Mouse (Mus musculus) adrenal gland, postnatal 14 days (tissue): Measurements from ENCODE around the gene Cd177. TPM values are rescaled to one million over a fixed set of nuclear protein-coding genes. Genes with fewer than 3 reads are reported as not detected.
"Not testable (repeated sequence)": the region's sequence is repeated elsewhere in the genome, so short reads cannot be mapped to it uniquely, and the experiment has no call there.

Source experiments
- DNase-seq: peaks from one replicate; pipeline ENCODE4 v3.0.0; 2021; ENCODE audit warnings: mixed read lengths
- long read RNA-seq, 2 experiments: library from polyadenylated mRNA; stranded (forward); transcript quantifications; one replicate each; pipeline ENCODE4 v2.0.0; 2021
- total RNA-seq: library from RNA; stranded (reverse); gene quantifications from 2 replicates; pipeline ENCODE4 v1.2.3, GENCODE M21; 2021

Cd177 gene
- 0.49 and 0.63 TPM in 2 replicates for total RNA-seq
- long read RNA-seq, experiment 1 = 0 reads
- long read RNA-seq, experiment 2, partial matches to known transcripts = 0 of 6 reads
- long read RNA-seq, experiment 2, other reads (novel, unspliced or antisense) = 5 of 6 reads

DNA sequence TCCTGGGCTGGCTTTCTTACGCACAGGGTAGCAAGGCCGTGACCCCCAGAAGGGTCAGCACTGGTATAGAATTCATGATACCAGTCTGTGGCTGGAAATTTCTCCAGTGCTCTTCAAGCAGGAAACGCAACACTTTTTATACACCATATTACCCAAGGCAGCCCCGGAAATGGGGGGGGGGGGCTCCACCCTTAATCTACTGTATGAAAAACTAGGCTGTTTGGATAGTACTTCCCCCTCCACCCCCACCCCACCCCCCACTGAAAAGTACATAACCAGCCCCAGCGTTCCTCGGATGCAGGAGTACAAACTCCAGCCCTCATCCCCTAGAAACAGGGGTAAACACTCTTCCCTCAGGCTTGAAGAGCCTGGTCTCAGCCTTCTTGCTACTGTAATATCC lies at the start of gene Cd177:
Cd177 (minus strand) TSS at position 101 of the 400 bp plus-strand sequence.
- no peak for DNase-seq

DNA sequence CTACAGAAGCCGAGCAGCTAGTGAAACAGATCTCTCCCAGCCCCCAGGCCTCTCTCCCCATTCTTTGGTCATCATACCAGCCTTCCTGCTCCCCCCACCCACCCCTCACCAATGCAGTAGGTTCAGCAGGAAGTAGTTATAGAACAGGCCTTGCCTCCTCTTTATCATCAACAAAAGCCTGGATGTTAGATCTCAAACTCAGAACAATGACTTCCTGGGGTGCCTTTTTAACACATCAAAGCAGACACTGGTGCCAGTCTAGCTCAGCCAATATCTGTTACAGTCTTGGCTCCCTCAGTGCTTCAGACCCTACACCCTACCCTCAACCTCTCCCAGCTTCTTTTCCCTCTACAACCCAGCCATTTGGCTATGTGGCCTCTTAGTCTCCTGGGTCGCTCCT lies 48.9 kb upstream of the Cd177 start:
- no peak for DNase-seq

DNA sequence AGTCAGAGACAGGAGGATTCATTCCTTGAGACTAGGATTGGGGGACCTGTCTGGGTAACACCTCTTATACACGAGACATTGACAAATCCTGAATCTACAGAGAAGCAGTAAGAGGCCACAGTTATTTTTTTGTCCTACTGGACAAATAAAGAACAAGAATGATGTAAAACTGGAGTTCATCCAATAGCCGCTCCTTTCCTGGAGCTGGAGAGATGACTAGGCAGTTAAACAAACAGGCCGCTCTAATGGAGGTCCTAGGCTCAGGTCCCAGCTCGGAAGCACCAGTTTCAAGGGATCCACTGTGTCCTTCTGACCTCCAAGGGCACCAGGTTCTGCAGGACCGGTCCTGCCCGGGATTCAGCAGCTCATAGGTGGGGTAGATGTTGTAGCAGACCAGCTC lies 44.7 kb upstream of the Cd177 start:
- no peak for DNase-seq

DNA sequence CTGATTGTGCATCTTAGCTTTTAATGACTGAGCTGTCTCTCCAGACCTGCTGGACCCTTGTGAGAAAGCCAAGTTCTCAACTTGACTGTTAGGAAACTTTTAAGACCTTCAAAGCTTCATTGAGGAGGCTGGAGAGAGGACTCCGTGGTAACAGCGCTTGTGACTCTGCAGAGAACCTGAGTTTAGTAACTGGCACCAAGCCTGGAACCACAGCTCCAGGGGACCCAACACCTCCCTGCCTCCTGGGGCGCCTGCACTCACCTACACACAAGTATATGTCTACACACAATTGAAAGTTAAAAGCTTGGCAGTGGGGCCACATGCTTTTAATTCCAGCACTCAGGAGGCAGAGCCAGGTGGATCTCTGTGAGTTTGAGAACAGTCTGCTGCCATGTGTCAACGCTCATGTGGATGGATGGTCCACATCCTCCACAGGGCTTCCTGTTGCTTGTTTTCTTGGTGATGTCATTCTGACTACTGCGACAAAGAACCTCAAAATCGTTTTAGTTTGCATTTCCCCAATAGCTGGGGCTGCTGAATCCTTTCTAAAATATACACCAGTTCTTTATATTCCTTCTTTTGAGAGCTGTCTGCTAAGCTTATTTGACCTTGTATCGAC lies 42.1 kb upstream of the Cd177 start:
- DNase-seq = no peak

DNA sequence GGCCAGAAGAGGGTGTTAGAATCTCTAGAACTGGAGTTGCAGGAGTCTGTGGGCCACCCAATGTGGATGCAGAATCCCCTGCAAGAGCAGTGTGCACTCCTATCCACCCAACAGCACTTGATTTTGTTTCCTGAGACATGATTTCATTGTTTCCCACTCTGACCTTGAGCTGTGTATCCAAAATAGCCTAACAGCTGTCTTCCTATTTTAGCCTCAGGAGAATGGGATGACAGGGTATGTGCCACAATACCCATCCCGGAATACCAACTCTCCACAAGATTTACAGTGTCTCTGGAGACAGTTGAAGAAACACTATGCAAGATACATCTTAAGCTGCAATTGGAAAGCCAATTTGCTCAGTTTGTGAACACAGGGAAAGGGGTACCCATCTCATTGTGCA lies 37.8 kb upstream of the Cd177 start:
- DNase-seq = no peak

DNA sequence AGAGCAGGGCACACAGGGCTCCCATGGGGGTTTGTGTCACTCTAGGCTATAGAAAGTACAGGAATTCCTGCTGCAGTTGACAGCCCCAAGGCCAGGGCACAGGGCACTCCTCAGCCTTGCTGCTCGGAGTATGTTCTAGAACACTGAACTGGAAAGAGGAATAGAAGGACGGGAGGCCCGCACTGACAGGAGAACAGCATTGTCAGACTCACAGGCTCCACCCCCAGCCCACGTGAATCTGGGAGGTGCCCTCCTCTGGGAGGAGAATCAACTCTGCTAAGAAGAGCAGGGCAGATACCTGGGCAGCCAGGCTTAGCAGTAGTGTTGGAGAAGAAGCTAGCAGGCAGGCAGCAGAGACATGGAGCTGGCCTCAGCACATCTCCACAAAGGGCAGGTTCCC lies 16.8 kb upstream of the Cd177 start, which contains the start of gene Ceacam10:
Ceacam10 (plus strand) TSS at position 289 of the 400 bp plus-strand sequence.
- DNase-seq = not testable (repeated sequence)

DNA sequence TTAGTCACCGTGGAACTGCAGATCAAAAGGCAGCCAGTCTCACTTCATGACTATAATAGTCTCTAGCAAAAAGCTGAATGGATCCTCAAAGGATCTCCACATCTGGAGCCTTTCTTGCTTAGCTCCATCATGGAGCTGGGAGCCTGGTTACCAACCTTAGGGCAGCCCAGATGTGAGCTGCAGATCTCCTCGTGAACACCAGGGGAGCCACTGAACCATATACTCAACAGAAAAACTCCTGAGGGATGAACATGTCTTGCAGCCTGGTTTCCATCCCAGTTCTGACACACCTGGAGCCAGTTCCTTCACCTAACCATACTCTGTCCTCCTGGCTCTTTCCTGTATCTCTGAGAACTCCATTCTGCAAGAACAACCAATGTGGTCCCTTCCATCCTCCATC lies 16.0 kb upstream of the Cd177 start:
- no peak for DNase-seq

DNA sequence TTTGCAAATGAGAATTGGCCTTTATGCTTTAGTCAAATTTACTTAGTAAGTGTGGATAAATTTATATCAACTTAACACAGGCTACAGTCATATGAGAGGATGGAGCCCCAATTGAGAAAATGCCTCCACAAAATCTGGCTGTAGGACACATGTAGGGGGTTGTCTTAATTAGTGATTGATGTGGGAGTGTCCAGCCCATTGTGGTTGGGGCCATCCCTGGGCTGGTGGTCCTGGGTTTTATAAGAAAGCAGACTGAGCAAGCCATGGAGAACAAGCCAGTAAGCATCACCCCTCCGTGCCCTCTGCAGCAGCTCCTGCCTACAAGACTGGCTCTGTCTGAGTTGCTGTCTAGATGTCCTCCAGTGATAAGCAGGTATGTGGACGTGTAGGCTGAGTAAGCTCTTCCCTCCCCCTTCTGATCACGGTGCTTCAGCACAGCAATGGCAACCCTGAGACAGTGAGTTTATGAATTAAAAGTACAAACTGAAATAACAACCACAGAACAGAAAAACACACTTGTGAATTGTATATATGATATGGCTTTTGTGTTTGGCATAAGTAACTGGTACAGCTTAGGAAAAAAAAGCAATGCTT lies 13.9 kb upstream of the Cd177 start:
- DNase-seq = no peak

DNA sequence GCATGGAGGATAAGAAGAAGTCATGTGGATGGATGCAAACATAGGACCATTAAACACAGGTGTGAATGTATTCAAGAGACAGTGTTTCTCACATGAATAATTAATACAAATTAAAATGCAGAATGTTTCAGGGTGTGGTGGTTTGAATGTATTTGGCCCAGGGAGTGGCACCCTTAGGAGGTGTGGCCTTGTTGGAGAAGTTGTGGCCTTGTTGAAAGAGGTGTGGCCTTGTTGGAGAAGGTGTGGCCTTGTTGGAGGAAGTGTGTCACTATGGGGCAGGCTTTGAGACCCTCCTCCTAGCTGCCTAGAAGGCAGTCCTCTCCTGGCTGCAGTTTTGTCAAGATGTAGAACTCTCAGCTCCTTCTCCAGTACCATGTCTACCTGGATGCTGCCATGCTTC lies 11.2 kb upstream of the Cd177 start:
- DNase-seq = no peak

DNA sequence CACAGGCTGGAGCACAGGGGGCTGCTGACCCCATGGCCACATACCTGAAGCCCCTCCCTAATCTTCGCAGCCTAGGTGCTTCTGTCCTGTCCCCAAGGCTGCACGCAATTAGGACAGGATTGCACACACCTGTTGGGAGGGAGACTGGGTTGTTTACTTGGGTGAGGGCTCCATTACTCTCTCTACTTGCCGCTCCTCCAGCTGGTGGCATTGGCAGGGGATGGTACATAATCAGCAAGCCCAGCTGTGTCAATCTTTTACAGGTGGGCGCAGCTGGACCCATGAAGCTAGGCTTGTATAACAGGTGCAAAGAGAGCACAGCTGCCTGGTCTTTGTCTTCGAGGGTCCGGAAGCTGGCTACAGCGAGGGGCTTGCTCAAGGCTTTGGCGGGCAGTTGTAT lies 2.5 kb upstream of the Cd177 start:
- no peak for DNase-seq

DNA sequence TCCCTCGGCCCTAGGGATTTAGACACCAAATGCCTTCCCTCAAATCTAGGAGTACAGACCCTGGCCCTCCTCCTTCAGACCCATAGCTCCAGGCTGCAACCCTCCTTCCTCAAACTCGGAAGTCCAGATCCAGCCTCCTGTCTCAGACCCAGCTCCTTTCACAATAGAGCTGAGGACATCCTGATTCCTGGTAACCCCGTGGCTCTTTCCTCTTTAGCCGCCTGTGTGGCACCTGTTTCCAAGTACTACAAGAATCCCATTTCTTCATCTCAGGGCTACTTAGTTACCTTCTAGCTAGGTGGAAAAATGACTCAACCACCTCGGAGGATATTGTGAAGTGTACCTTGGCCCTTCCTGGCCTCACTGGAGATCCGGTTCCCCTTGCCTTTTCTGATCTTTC lies 1.1 kb upstream of the Cd177 start:
- no peak for DNase-seq

DNA sequence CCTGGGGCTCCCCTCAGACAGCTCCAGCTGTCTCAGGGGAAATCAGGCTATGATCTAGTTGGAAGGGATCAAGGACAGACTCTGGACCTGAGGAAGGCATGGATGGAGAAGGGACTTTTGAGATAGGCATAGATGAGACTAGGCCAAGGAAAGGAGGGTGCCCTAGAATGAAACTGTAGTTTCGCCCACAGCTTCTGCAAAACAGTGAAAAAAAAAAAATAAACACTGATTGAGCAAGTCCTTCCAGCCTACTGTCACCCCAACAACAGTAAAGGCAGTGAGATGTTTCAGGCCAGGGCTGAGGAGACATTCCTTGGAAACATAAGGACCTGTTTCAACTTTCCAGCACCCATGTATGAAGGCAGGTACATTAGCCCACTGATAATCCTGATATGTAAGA lies 1.6 kb downstream of the Cd177 start:
- no peak for DNase-seq

DNA sequence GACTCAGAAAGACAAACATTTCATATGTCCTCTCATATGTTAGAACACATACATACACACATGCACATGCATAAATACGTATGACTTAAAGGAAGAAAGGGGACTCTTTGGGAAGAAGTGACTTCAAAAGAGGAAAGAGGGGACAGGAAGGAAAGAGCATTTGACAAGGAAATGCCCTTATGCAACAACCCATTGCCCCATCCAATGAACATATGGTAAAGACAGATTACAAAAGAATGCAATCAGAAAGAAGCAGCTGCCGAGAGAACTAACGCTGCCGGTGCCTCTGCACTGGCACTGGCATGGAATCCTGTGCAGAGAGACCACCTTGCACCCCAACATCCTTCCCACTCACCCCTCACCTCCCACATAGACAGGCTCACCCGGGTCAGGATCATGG lies 6.6 kb downstream of the Cd177 start:
- DNase-seq = no peak

DNA sequence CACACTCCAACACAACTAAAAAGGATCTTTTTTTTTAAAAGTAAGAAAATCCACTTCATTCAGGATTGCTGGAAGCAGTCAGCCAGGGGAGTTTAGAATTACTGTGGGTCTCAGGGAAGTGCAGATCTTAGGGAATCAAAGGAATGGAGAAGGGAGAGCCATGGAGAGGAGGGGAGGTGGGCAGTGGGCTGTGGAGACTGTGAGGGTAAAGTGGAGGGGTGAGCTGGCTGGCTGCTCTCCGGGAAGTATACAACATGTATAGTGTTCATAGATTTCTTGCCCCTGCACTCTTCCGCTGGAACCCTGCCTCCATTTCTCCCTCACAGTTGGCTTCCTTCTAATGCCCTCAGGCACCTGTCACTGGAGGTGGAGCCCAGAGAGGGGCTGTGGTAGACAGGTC lies 8.5 kb downstream of the Cd177 start:
- no peak for DNase-seq

DNA sequence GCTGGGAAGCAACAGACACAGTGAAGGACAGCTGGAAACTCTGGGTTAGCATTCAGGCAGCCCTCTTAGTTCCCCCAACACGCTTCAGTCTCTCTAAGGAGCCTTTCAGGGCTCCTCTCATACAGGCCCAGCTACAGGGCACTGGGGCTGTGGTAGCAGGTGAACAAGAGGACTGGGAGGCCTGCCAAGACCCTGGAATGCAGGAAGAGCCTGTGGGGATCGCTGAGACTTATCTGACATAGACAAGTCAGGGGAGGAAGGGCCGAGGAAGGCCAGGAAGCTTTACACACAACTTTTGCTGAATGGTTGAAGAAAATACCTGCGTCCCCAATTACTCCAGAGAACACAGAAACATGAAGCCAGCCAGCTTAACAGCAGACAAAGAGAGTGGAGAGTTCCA lies 9.4 kb downstream of the Cd177 start:
- DNase-seq = no peak

DNA sequence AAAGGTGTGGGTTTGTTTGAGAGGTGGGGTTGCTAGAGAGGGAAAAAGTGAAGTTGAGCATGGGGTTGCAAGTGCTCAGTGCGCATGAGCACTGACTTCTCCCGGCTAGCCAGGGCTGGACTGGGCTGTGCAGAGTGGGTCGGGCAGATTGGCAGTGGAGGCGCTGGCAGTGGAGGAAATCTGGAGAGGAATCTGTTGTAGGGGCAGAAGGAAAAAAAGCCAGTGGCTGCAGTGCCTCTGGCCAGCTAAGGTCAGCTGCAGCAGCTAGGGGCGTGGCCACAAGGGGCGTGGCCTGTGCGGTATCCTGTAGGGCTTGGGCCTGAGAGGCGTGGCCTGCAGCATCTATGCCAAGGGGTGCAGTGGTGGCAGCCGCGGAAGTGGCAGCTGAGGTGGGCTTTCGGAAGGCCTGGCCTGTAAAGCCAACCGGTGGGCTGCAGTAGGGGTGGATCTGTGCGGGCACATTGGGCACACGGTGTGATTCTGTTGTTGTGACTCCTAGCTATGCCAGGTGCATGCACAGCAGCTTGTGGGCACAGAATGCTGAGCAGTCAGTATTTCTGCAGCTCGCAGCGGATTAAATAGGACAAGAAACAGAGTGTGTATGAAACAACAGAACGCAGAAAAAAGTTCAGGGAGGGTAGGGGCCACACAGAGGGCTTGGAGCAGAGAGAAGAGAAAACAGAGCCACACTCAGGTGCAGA lies 24.0 kb downstream of the Cd177 start:
- peak; percentile 55 for DNase-seq

DNA sequence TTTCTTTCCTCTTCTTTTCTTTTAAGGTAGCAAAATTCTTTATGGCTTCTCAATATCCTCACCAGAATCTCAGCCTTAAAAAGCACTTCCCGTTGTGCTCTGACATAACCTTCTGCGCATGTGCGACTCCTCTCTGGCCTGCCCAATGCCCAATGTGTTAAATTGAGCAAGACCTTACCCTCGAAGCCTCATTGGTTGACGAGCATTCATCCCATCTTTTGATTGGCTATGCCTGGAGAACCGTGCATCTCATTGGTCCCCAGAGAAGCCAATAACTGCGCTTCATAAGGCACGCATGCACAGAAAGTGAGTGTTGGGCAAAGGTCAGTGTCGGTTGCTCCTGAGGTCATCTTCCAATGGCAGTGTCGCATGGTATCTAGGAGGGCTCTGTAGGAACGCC lies 33.3 kb downstream of the Cd177 start, which contains the start of gene Gm4763:
Gm4763 (minus strand) TSS at position 101 of the 400 bp plus-strand sequence.
- not testable (repeated sequence) for DNase-seq

DNA sequence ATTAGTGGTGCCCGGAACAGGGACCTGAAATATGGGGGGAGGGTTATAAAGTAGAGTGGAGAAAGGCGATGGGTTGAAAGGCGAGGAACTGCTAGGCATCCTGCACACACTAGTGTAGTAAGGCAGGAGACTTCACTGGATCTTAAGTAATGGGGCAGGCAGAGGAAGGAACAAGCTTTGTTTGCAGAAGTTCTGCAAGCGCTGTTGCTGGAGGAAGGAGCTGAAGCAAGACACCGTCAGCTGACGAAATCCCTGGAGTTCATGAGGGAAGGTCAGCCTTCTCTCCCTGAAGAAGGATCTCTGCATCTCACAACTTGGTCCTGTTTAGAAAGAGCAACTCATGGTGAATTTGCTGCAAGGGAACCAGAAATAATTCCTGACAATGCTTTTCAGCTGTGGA lies 45.1 kb downstream of the Cd177 start:
- no peak for DNase-seq

DNA sequence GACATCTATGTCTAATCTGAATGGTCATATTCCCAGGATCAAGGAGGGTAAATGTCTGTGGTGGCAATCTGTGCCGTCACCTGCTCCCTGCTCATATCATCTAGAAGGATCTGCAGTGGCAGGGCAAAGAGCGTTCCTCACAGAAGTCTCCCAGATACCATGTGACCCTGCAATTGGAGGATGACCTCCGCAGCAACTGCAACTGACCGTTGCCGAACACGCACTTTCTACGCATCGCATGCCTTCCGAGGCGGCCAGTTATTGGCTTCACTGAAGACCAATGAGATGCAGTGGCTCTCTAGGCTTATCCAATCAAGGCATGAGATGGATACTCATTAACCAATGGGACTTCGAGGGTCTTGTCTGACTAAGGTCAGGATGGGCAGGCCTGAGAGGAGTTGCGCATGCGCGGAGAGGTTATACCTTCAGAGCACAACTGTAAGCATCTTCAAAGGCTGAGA lies 51.2 kb downstream of the Cd177 start, which contains the start of gene BC049730:
BC049730 (plus strand) TSS at position 411 of the 461 bp plus-strand sequence.
- no peak for DNase-seq

DNA sequence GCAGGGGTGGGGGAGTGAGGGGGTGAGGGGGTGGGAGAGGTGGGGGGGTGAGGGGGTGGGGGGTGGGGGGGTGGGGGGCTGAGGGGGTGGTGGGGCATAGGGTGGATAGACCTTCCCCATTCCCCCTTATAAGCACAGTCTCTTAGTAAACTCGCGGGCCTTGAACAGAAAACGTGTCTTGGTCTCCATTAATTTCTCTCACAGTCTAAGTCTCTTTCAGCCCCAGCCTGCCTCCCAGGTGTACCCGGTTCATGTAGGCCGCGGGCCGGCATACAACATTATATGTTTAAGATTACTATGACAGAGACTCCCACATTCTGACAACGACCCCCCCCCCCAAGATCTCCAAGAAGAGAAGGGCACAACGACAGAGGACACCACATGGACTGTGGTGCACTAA lies 57.3 kb downstream of the Cd177 start:
- DNase-seq = not testable (repeated sequence)

DNA sequence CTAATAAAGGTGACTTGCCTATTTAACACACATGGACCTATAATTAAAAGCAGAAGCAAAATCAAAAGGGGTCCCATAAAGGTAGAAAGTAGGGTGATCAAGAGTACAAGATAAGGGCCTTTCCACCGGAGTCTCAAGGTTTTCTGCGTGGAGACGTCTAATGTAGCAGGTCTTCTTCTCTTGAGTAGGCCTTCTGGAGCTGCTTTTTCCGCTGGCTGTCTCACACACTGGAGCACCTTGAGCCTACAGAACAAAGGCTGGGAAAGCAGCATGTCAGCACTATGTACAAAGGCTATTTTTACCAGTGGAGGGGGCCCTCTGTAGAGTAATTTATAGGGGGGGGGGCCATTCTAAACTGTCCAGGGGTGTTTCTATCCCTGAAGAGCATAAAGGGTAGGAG lies 62.2 kb downstream of the Cd177 start:
- DNase-seq = not testable (repeated sequence)
